Mouse (Mus musculus): ENCODE measurements at regions not wholly inside any gene's neighbourhood (a gene's known extent, or its start where the extent isn't known, plus 50 kb on each side); places are given as distances from the start of the nearest gene placed in this dataset.

- no peak overlapping the region for H3K27ac ChIP-seq
- 0 out of 2 replicates have a peak, but pooled peaks cover 8% of the 10 kb centered on the region for H3K4me1 ChIP-seq (replicated peaks)
- no peak overlapping the region for H3K4me3 ChIP-seq
- 91% methylated on average over 3 of the region's 3 CpGs for WGBS
- no peak for DNase-seq (ENCODE audit: low spot score)
- H3K27me3 ChIP-seq (ENCODE audit: insufficient read depth, poor library complexity, severe bottlenecking) = no peaks in the 10 kb centered on the region
- H3K9me3 ChIP-seq = no peaks in the 10 kb centered on the region
- no peaks in the 10 kb centered on the region for H3K36me3 ChIP-seq
Measured at GRCm38 (mm10) chr3:157842872-157843271, 82.0 kb downstream of the Cth start.

- Histone ChIP-seq H3K27me3 (ENCODE audit: insufficient read depth, poor library complexity, severe bottlenecking) (no peaks in the 10 kb centered on the region), H3K4me1 (replicated peaks) (0 out of 2 replicates have a peak, but pooled peaks cover 8% of the 10 kb centered on the region), H3K27ac (no peak overlapping the region), H3K4me3 (no peak overlapping the region), H3K9me3 (no peaks in the 10 kb centered on the region), H3K36me3 (no peaks in the 10 kb centered on the region)
- 48% methylated on average over 2 of the region's 2 CpGs for WGBS
- DNase-seq (ENCODE audit: low spot score) = no peak
Measured at GRCm38 (mm10) chr3:157841164-157841719, 83.6 kb downstream of the Cth start.

GRCm38 (mm10) chr3:157804307-157804706, 120.6 kb downstream of the Cth start:
- Histone ChIP-seq H3K36me3 (no peaks in the 10 kb centered on the region), H3K27me3 (ENCODE audit: insufficient read depth, poor library complexity, severe bottlenecking) (no peaks in the 10 kb centered on the region), H3K9me3 (no peaks in the 10 kb centered on the region), H3K27ac (no peak overlapping the region), H3K4me3 (no peak overlapping the region), H3K4me1 (replicated peaks) (no peaks in the 10 kb centered on the region)
- no peak for DNase-seq (ENCODE audit: low spot score)
- 60% methylated on average over 3 of the region's 3 CpGs for WGBS

GRCm38 (mm10) chr3:157803356-157803755, 121.5 kb downstream of the Cth start:
- Histone ChIP-seq H3K9me3 (no peaks in the 10 kb centered on the region), H3K4me3 (no peak overlapping the region), H3K27ac (no peak overlapping the region), H3K27me3 (ENCODE audit: insufficient read depth, poor library complexity, severe bottlenecking) (no peaks in the 10 kb centered on the region), H3K4me1 (replicated peaks) (no peaks in the 10 kb centered on the region), H3K36me3 (no peaks in the 10 kb centered on the region)
- DNase-seq (ENCODE audit: low spot score) = no peak
- WGBS = 75% methylated on average over 4 of the region's 4 CpGs

DNA sequence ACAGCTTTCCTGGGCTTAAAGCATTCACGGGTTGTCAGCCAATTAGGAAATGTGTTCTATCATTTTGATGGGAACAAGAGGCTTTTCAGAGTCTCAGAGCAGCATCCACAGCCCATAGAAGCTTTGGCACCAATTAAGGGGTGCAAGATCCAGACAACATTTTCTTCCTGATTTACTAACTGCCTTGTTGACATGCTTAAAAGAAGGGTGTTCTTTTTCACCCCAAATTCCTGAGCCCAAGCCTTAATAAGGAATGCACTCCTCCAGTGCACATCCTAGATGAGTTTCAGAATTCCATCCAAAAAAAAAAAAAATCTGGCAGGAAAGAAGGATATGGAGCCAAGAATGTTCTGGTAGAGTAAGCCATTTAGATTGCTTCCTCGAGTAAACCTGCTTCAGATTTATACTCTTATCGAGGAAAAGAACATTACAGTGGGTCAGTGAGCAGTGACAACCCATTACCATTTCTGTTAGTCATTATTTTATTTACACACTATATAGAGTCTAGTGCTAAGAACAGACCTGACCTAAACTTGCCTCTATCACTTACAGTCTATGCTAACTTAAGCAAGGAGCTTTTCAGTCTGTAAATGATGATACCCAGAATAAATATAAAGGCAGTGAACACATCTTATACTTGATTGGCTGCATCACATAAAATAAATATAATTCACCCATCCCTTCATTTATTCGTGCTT, 137.2 kb downstream of the Cth start:
- Histone ChIP-seq H3K9me3 (no peaks in the 10 kb centered on the region), H3K4me3 (no peak overlapping the region), H3K4me1 (replicated peaks) (0 out of 2 replicates have a peak, but pooled peaks cover 3% of the 10 kb centered on the region), H3K36me3 (no peaks in the 10 kb centered on the region), H3K27me3 (ENCODE audit: insufficient read depth, poor library complexity, severe bottlenecking) (no peaks in the 10 kb centered on the region), H3K27ac (no peak overlapping the region)
- no peak for DNase-seq (ENCODE audit: low spot score)
- 82% methylated on average over 4 of the region's 4 CpGs for WGBS

DNA sequence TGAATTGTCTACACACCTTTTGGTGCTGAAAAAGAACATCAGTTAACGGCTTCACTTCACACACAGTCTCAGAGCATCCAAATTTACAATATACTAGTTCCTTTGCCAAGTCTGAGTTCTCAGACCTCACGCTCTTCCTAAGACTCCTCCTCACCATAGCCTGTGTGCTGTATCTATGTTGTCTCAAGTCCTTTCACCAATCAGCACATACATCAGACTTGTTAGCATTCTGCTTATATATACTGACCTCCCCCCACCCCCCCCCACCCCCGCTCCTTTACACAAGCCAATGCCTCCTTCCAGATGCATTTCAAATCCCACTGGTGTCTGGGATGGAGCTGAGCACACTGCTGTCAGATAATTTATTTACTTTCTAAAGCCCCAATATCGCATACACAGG, 143.8 kb downstream of the Cth start:
- Histone ChIP-seq H3K9me3 (no peaks in the 10 kb centered on the region), H3K27me3 (ENCODE audit: insufficient read depth, poor library complexity, severe bottlenecking) (no peaks in the 10 kb centered on the region), H3K4me3 (no peak overlapping the region), H3K4me1 (replicated peaks) (no peaks in the 10 kb centered on the region), H3K36me3 (no peaks in the 10 kb centered on the region), H3K27ac (no peak overlapping the region)
- no peak for DNase-seq (ENCODE audit: low spot score)
- WGBS = 86% methylated on average over 4 of the region's 4 CpGs

GRCm38 (mm10) chr3:157777779-157778178, 147.1 kb downstream of the Cth start:
- WGBS = 90% methylated on average over 1 of the region's 1 CpGs
- no peak for DNase-seq (ENCODE audit: low spot score)
- H3K27me3 ChIP-seq (ENCODE audit: insufficient read depth, poor library complexity, severe bottlenecking) = no peaks in the 10 kb centered on the region
- no peaks in the 10 kb centered on the region for H3K9me3 ChIP-seq
- H3K4me3 ChIP-seq = no peak overlapping the region
- H3K36me3 ChIP-seq = no peaks in the 10 kb centered on the region
- H3K27ac ChIP-seq = no peak overlapping the region
- no peaks in the 10 kb centered on the region for H3K4me1 ChIP-seq (replicated peaks)

- H3K27me3 ChIP-seq (ENCODE audit: insufficient read depth, poor library complexity, severe bottlenecking) = no peaks in the 10 kb centered on the region
- H3K36me3 ChIP-seq = no peaks in the 10 kb centered on the region
- H3K27ac ChIP-seq = no peak overlapping the region
- WGBS = 68% methylated on average over 6 of the region's 6 CpGs
- H3K4me3 ChIP-seq = no peak overlapping the region
- no peaks in the 10 kb centered on the region for H3K4me1 ChIP-seq (replicated peaks)
- H3K9me3 ChIP-seq = no peaks in the 10 kb centered on the region
- no peak for DNase-seq (ENCODE audit: low spot score)
Measured at GRCm38 (mm10) chr3:157763487-157764199, 161.2 kb downstream of the Cth start.

DNA sequence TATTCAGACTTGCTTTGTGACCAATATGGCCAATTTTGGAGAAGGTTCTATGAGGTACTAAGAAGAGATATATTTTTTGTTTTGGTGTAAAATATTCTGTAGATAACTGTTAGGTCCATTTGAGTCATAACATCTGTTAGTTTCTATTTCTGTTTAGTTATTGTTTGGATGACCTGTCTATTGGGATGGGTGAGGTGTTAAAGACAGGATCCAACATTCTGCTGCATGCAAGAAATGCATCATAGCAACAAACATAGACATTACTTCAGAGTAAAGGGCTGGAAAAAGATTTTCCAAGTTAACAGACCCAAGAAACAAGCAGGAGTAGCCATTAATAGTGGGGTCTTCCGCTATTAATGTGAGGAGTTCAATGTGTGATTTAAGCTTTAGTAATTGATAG, 165.0 kb downstream of the Cth start:
- Histone ChIP-seq H3K27ac (no peak overlapping the region), H3K36me3 (no peaks in the 10 kb centered on the region), H3K4me1 (replicated peaks) (no peaks in the 10 kb centered on the region), H3K9me3 (no peaks in the 10 kb centered on the region), H3K27me3 (ENCODE audit: insufficient read depth, poor library complexity, severe bottlenecking) (no peaks in the 10 kb centered on the region), H3K4me3 (no peak overlapping the region)
- 94% methylated on average over 1 of the region's 1 CpGs for WGBS
- DNase-seq (ENCODE audit: low spot score) = no peak

- H3K27me3 ChIP-seq (ENCODE audit: insufficient read depth, poor library complexity, severe bottlenecking) = no peaks in the 10 kb centered on the region
- no peak overlapping the region for H3K27ac ChIP-seq
- H3K4me3 ChIP-seq = no peak overlapping the region
- WGBS = 84% methylated on average over 4 of the region's 4 CpGs
- no peaks in the 10 kb centered on the region for H3K9me3 ChIP-seq
- no peaks in the 10 kb centered on the region for H3K36me3 ChIP-seq
- no peak for DNase-seq (ENCODE audit: low spot score)
- no peaks in the 10 kb centered on the region for H3K4me1 ChIP-seq (replicated peaks)
Measured at GRCm38 (mm10) chr3:157754826-157755225, 170.1 kb downstream of the Cth start.

- no peaks in the 10 kb centered on the region for H3K36me3 ChIP-seq
- H3K27ac ChIP-seq = no peak overlapping the region
- no peak overlapping the region for H3K4me3 ChIP-seq
- no peaks in the 10 kb centered on the region for H3K27me3 ChIP-seq (ENCODE audit: insufficient read depth, poor library complexity, severe bottlenecking)
- WGBS = 86% methylated on average over 3 of the region's 3 CpGs
- no peaks in the 10 kb centered on the region for H3K9me3 ChIP-seq
- no peaks in the 10 kb centered on the region for H3K4me1 ChIP-seq (replicated peaks)
- no peak for DNase-seq (ENCODE audit: low spot score)
Measured at GRCm38 (mm10) chr3:157750266-157750665, 174.6 kb downstream of the Cth start.

GRCm38 (mm10) chr3:157748395-157749037, 176.4 kb downstream of the Cth start:
- no peaks in the 10 kb centered on the region for H3K27me3 ChIP-seq (ENCODE audit: insufficient read depth, poor library complexity, severe bottlenecking)

DNA sequence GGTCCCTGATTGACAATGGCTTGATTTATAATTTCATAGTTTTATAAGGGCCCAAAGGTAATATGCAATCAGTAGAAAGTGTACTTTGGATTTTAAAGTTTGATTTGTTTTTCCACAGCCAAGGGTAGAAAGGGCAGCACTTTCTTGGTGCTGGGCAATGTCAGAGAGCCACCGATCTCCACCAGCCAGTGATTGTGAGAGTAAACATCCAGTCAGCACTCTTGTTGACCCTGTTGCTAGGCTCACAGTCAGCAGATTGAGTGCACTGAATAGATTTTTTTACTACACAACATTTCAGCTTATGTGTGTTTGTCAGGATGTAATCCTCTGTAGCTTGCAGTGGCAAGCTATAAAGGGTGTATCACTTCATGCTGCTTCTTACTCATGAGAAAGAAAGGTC, 176.3 kb downstream of the Ptger3 start:
- H3K27ac ChIP-seq = no peak overlapping the region
- no peaks in the 10 kb centered on the region for H3K36me3 ChIP-seq
- no peaks in the 10 kb centered on the region for H3K9me3 ChIP-seq
- no peaks in the 10 kb centered on the region for H3K27me3 ChIP-seq (ENCODE audit: insufficient read depth, poor library complexity, severe bottlenecking)
- no peak for DNase-seq (ENCODE audit: low spot score)
- no peak overlapping the region for H3K4me3 ChIP-seq
- 96% methylated on average over 1 of the region's 1 CpGs for WGBS
- H3K4me1 ChIP-seq (replicated peaks) = no peaks in the 10 kb centered on the region

More at GRCm38 (mm10) chr3:157748395-157749037, 176.4 kb downstream of the Cth start:
- H3K4me1 ChIP-seq (replicated peaks) = no peaks in the 10 kb centered on the region
- H3K36me3 ChIP-seq = no peaks in the 10 kb centered on the region
- whole genome bisulfite sequencing = 68% methylated on average over 3 of the region's 3 CpGs
- no peak overlapping the region for H3K27ac ChIP-seq
- no peak for DNase-seq (ENCODE audit: low spot score)
- no peaks in the 10 kb centered on the region for H3K9me3 ChIP-seq
- H3K4me3 ChIP-seq = no peak overlapping the region

Measured in hindbrain, embryonic 10.5 days (tissue).